Mouse (Mus musculus): ENCODE measurements around the gene Pi4kb.

The Pi4kb gene

GRCm38 (mm10) chr3:94953764-94954616 lies 20.5 kb upstream of the Pi4kb start, which contains the start of gene Rfx5:
TSS of gene Rfx5 (plus strand) at chr3:94954075.
- peak; percentile 77 to 89 for DNase-seq (ENCODE audit: low spot score in 2 of 2)

DNA sequence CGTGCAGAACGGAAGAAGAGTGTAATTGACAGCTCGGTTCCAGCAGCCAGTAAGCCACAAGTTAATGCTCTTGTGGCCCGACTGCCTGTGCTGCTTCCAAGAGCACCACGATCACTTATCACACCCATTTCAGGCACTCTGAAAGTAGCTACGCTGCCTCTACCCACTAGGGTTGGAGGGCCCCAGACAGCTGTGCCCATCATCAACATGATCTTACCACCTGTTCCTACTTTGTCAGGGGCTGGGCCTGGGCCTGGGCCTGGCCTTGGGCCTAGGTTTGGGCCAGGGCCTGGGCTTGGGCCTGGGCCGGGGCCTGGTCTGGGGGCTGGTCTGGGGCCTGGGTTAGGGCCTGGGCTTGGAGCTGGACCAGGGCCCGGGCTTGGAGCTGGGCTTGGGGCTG lies 16.2 kb upstream of the Pi4kb start:
- no peak for DNase-seq (ENCODE audit: low spot score in 2 of 2)

DNA sequence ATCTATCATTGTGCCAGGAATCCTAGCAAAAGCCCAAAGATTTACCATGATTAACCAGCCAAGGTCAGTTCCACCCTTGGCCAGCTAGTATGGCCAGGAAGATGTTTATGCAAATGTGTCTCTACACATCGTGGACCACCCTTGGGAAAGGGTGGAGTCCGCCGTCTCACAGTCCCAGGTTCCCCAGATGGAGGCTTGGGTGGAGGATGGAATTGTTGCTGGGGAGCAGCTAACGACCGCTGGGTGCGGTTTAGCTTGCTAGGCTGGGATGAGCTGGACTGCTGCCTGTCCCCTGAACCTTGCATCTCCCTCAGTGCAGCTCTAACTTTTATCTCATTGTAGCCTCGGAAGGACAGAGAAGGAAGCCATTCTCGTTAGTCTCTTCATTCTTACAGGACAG lies 14.7 kb upstream of the Pi4kb start:
- DNase-seq (ENCODE audit: low spot score in 2 of 2): no peak

DNA sequence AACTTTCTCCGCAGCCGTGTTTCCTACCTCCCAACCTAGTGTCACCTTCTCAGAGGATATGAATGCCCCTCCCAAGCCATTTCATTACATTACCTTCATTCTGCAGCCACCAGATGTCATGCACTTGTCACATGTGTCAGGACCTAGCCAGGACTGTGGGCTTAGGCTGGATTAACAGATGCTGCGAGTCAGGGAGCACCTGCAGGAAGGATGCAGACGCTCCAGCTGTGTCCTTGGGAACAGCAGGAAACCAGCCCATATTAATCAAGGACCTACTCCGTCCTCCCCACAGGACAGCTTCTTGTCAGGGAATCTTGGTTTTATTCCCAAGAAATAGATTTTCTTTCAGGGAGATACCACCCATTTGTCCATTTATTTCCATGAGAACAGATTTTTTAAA lies 14.2 kb upstream of the Pi4kb start:
- no peak for DNase-seq (ENCODE audit: low spot score in 2 of 2)

DNA sequence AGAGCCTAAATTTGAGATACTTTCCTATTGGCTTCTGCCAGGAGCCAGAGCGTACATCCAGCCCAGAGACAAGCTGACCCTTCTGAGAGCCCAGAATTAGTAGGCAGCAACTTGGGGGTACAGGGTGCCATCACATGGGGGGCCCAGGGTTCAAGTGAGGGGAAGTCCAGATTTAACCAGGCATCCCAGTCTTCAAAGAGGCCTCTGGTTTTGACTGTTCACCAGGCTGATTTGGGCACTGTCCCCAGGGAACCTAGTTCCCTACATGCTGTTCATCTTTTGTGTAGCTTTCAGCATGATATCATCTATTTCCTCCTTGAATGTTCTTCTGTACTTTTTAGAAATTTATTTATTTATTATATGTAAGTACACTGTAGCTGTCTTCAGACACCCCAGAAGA lies 9.5 kb upstream of the Pi4kb start:
- no peak for DNase-seq (ENCODE audit: low spot score in 2 of 2)

DNA sequence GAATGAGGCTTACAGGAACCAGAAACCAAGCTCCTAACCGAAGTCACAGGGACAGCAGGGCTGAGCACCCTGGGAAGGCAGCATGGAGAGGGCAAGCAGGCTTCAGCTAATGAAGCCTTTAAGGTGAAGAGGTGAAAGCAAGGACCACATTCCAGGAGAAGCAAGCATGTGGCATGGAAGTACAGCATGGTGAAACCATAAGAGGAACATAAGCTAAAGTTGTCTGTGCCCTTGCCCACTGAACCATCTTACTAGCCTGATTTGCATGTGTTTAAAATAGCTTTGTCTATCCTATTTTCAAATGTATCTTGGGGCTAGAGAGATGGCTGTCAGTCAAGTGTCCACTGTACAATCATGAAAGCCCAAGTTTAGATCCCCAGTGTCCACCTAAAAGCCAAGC lies 8.7 kb upstream of the Pi4kb start:
- DNase-seq (ENCODE audit: low spot score in 2 of 2): no peak

DNA sequence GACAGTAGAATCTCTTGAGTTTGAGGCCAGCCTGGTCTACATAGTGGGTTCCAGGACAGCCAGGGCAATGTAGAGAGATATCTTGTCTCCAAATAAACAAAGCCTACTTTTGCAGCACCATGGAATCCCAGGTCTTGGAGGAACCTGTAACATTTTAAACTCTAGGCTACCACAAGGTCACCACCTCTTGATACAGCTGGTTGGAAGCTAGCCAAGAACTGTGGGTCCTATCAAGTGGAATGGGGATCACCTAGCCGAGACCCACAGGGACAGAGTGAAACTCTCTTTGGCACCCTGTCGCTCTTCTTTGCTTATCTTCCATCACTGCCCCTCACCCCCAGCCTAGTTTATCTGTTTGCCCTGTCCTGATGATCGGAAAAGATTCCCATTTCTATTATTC lies 2.0 kb upstream of the Pi4kb start:
- no peak for DNase-seq (ENCODE audit: low spot score in 2 of 2)

GRCm38 (mm10) chr3:94973620-94974019 lies 911 bp upstream of the Pi4kb start:
- DNase-seq (ENCODE audit: low spot score in 2 of 2): no peak

GRCm38 (mm10) chr3:94974026-94974527 lies 454 bp upstream of the Pi4kb start:
- no peak for DNase-seq (ENCODE audit: low spot score in 2 of 2)

- no peak for DNase-seq (ENCODE audit: low spot score in 2 of 2)
These were observed 9.8 kb downstream of the Pi4kb start for GRCm38 (mm10) chr3:94984312-94984711.

- DNase-seq (ENCODE audit: low spot score in 2 of 2): no peak
These were observed 11.0 kb downstream of the Pi4kb start for GRCm38 (mm10) chr3:94985513-94985912.

DNA sequence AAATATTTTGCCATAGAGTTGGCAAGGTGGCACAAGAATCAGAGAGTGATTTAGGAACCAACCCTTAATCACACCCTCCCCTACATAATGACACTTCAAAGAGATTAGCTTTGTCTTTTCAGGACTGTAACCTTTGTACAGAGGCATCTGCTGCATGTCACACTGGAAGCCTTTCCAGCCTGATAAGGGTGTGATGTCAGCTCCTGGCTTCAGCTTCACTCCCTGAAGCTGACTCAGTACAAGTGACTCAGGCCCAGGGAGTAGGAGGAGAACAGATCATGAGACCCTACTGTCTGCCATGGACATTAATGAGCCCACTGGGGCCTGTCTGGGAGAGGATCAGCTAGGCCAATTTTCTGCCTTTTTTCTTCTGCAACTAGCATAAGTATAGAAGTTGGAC lies 13.0 kb downstream of the Pi4kb start:
- DNase-seq (ENCODE audit: low spot score in 2 of 2): no peak

- no peak for DNase-seq (ENCODE audit: low spot score in 2 of 2)
These were observed 14.7 kb downstream of the Pi4kb start for GRCm38 (mm10) chr3:94989159-94989761.

- peak; percentile 70 to 80 for DNase-seq (ENCODE audit: low spot score in 2 of 2)
These were observed 22.4 kb downstream of the Pi4kb start for GRCm38 (mm10) chr3:94996946-94997345.

GRCm38 (mm10) chr3:95002569-95002968 lies 28.0 kb downstream of the Pi4kb start:
- no peak for DNase-seq (ENCODE audit: low spot score in 2 of 2)

GRCm38 (mm10) chr3:95003273-95003672 lies 28.7 kb downstream of the Pi4kb start:
- no peak for DNase-seq (ENCODE audit: low spot score in 2 of 2)

DNA sequence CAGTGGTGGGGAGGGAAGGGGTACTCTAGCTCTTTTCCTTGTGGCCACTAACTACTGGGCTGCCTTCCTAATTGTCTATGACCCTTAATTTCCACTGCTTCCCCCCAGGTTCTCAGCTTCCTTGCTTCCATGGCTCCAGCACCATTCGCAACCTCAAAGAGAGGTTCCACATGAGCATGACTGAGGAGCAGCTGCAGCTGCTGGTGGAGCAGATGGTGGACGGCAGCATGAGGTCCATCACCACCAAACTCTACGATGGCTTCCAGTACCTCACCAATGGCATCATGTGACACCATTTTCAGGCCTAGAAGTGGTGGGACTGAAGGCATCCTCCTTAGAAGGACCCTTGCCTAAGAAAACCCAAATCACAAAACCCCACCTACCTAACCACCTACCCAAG lies 31.1 kb downstream of the Pi4kb start:
- no peak for DNase-seq (ENCODE audit: low spot score in 2 of 2)

GRCm38 (mm10) chr3:95007706-95008105 lies 33.2 kb downstream of the Pi4kb start:
- no peak for DNase-seq (ENCODE audit: low spot score in 2 of 2)

DNA sequence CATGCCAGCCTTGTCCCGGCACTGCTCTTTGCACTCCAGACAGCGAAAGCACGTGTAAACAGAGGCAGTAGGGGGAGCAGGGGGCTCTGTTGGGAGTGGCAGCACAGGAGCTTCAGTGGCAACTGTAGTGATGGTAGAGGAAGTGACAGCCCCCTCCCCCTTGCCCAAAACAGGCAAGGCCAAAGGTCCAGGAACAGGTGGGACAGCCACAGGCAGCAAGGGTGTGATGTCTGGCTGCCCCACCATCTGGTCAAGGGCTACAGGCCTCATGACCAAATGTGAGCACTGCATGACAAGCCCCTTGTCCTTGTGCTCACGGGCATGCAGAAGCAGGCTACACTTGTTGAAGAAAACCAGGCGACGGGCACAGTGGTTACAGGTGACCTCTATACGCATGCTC lies 35.9 kb downstream of the Pi4kb start:
- no peak for DNase-seq (ENCODE audit: low spot score in 2 of 2)

DNA sequence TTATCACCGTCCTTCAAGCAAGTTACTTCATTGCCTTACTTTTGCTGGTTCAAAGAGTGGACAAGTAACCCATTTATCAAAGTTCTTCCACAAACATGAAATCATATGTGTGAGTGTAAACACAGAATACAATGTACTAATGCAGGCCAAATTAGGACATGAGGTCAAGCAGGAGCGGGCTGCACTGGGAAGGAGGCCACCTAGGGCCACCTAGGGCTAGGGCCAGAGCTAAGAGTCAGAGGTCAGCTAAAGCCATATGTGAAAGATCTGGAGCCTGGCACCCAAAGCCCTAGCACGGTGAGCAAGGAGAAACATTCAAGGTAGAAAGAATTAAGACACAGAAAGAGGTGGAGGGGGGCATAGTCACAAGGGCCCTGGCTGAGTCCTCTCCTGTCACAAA lies 38.5 kb downstream of the Pi4kb start:
- no peak for DNase-seq (ENCODE audit: low spot score in 2 of 2)

DNA sequence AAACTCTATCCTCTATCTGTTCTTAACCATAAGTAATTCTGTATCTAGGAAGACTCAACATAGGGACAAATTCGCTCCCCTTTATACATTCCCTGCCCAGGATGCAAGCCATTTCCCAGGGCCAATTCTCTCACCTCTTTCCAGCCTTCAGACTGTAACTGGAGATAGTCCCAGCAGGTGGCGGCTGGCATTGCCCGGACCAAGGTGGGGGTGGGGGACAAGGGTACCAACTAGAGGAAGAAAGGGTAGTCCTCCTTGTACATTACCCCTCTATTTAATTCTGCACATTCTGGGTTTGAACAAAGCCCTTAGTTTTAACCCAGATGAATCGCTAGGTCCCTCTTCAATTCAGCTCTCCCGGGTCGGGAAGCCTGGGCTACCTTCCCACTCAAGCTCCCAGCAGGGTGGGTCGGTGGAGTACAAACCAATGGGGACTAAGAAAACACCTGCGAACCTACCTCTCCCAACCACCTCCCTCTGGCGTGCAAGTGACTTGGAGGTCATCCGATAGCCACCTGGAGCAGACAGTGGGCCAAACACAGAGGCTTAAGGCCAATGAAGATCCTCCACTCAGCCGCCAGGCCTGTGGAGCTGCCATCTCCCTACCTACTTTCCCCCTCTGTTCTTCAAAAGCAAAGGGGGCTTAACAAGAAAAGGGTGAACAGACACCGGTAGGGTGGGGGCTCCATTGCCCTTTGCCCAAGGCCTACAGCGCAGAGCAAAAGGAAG lies 39.3 kb downstream of the Pi4kb start:
- no peak for DNase-seq (ENCODE audit: low spot score in 2 of 2)

DNA sequence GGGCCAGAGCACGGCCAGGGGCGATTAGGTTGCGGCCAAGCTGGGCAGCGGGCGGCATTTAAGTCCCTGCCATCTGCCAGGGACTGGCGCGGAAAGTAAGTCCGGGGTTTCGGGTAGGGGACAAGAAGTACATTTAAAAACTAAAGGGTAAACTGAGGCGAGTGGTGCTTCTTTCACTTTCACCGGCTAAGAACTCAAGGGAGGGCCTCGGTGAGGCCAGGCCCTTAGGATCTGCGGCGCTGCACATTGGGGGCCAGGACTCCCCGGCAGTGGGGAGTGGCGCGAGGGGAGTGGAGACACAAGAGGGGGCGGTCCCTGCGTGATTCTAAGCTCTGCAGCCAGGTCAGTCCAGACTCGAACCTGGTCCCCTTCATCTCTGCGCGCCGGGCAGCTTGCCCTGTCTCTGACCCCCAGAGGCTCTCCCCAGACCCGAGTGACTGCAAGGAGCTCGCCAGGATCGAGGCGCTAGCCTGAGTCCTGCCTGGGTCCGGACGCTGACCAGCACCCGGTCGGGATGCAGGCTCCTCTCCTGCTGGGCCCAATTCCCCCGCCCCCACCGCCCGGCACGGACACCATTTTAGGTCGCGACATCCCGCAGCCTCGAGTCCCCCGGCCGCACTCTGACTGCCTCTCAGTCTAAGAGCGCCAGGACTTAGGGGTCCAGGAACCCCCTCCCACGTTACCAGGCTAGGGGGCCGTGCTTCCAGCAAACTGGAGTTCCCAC lies 40.1 kb downstream of the Pi4kb start:
- DNase-seq (ENCODE audit: low spot score in 2 of 2): no peak

Data from frontal cortex, postnatal 25 days (tissue).